Mouse (Mus musculus) heart, adult 10 weeks (tissue): Measurements from ENCODE around the gene Nampt. TPM values are rescaled to one million over a fixed set of nuclear protein-coding genes. Genes with fewer than 3 reads are reported as not detected.

ENCODE experiments used
- polyA plus RNA-seq: library from polyadenylated mRNA; stranded (reverse); fragments of 350-450 nt; fragmentation: Illumina TruSeq; extraction: RNeasy Lipid Tissue Mini Kit (QIAGEN cat#74804); gene quantifications from one replicate; pipeline ENCODE4 v1.2.3, GENCODE M21; 2014; ENCODE audit warnings: low read depth, low replicate concordance

Nampt gene
- 162 TPM for polyA plus RNA-seq

GRCm38 (mm10) chr12:32819416-32819815 lies at the start of gene Nampt:
Gene Nampt, plus strand, starts transcription at chr12:32819545.

Other genes starting within 250 kb of the Nampt start
- 86.8 TPM for gene Sypl, start 134.3 kb downstream of the Nampt start, polyA plus RNA-seq